Mouse (Mus musculus): ENCODE data around the gene Tom1l2. TPM values are rescaled to one million over a fixed set of nuclear protein-coding genes. Genes with fewer than 3 reads are reported as not detected.

The Tom1l2 gene
- polyA plus RNA-seq, 1 experiment from 2014 or later: 10.6 TPM

DNA sequence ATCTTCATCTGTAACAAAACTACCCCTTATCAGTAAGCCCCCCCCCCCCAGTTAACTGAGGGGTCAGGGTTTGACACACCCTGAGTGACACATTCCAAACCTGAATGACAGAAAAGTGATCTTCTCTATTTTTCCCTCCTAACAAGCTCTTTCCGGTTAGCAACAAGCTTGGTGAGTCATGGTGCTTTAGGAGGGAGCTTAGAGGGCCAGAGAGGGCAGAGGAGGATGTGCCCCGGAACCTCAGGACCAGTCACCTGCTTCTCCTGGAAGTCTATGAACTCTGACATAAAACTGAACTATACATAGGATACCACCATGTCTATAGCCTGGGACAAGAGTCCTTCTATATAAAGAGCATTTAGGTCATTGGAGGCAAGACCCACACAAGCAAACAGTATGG lies 44.6 kb downstream of the Tom1l2 start:
- Histone ChIP-seq H3K27me3 (ENCODE audit: control insufficient read depth, insufficient read depth, low read length) (no peaks in the 10 kb centered on the region), H3K4me2 (ENCODE audit: low read depth, severe bottlenecking) (no peak overlapping the region), H3K4me3 (ENCODE audit: low read depth, low read length) (no peak overlapping the region), H3K9me3 (ENCODE audit: control insufficient read depth, low read length) (no peaks in the 10 kb centered on the region), H3K4me1 (ENCODE audit: control insufficient read depth, insufficient read depth, low read length) (no peaks in the 10 kb centered on the region), H3K36me3 (ENCODE audit: control insufficient read depth, insufficient read depth, low read length) (no peaks in the 10 kb centered on the region), H3K27ac (replicated peaks; ENCODE audit: low read depth, low read length) (no peak overlapping the region), H3K9ac (ENCODE audit: low read length) (no peak overlapping the region)
- DNase-seq (ENCODE audit: low spot score): no peak
- 83% methylated on average over 2 of the region's 2 CpGs for WGBS
- no peak for ATAC-seq (ENCODE audit: insufficient number of reproducible peaks, low FRiP score, low TSS enrichment, low read depth)

DNA sequence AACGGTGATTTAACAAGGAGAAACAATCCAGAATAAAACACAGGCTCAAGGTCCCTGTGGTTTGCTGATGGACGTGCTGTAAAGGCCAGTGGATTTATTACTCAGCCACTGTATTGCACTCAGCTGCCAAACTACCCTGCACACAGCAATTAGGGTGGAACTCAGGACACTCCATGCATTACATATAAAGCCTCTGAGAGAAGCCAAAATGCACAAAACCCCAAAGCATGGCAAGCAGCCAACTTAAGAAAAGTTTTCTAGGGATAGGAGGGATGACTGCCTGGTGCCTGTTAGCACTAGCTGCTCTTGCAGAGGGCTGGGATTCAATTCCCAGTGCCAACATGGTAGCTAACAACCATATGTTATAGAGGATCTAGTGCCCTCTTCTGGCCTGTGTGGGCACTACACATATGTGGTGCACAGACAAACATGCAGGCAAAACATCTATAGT lies 45.3 kb downstream of the Tom1l2 start:
- Histone ChIP-seq H3K9me3 (ENCODE audit: control insufficient read depth, low read length) (no peaks in the 10 kb centered on the region), H3K4me1 (ENCODE audit: control insufficient read depth, insufficient read depth, low read length) (peaks cover 4% of the 10 kb centered on the region), H3K4me3 (ENCODE audit: low read depth, low read length) (no peak overlapping the region), H3K36me3 (ENCODE audit: control insufficient read depth, insufficient read depth, low read length) (no peaks in the 10 kb centered on the region), H3K4me2 (ENCODE audit: low read depth, severe bottlenecking) (no peak overlapping the region), H3K9ac (ENCODE audit: low read length) (no peak overlapping the region), H3K27me3 (ENCODE audit: control insufficient read depth, insufficient read depth, low read length) (no peaks in the 10 kb centered on the region), H3K27ac (replicated peaks; ENCODE audit: low read depth, low read length) (no peak overlapping the region)
- no peak for ATAC-seq (ENCODE audit: insufficient number of reproducible peaks, low FRiP score, low TSS enrichment, low read depth)
- DNase-seq (ENCODE audit: low spot score): no peak
- WGBS: 93% methylated on average over 2 of the region's 2 CpGs

DNA sequence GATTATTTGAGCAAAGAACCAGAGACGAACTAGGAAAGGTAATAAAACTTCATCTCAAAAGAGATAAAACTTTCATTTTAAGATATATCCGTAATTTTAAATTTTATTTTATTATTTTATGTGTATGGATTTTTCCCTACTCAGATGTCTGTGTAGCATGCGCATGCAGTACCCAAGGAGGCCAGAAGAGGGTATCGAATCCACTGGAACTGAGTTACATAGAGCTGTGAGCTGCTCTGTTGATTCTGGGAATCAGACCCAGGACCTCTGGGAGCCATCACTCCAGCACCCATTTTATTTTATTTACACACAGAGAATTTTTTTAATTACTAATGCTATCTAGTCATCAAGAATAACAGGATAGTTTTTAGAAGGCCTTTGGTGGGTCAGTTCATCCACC lies 45.9 kb downstream of the Tom1l2 start:
- ATAC-seq (ENCODE audit: insufficient number of reproducible peaks, low FRiP score, low TSS enrichment, low read depth) (no peak), DNase-seq (ENCODE audit: low spot score) (peak; percentile 68)
- Histone ChIP-seq H3K27me3 (ENCODE audit: control insufficient read depth, insufficient read depth, low read length) (no peaks in the 10 kb centered on the region), H3K4me2 (ENCODE audit: low read depth, severe bottlenecking) (no peak overlapping the region), H3K27ac (replicated peaks; ENCODE audit: low read depth, low read length) (no peak overlapping the region), H3K4me1 (ENCODE audit: control insufficient read depth, insufficient read depth, low read length) (peaks cover 9% of the 10 kb centered on the region), H3K36me3 (ENCODE audit: control insufficient read depth, insufficient read depth, low read length) (no peaks in the 10 kb centered on the region), H3K9me3 (ENCODE audit: control insufficient read depth, low read length) (no peaks in the 10 kb centered on the region), H3K9ac (ENCODE audit: low read length) (no peak overlapping the region), H3K4me3 (ENCODE audit: low read depth, low read length) (no peak overlapping the region)
- 60% methylated on average over 4 of the region's 4 CpGs for WGBS

DNA sequence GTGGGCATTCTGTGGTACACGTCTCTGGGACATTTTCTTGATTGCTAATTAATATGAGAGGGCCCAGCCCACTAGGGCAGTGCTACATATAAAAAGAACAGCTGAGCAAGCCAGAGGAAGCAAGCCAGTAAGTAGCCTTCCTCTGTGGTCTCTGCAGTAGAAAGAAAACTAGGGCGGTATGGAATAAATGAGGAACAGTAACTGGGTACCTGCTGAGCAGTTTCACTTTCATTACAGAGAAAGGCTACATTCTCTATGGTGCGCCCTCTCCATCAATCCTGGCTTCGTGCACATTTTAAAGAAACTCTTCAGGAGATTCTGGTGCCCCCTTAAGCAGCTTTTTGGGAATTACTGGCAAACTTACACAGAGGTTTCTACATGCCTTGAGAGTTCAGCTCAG lies 47.1 kb downstream of the Tom1l2 start:
- 64% methylated on average over 4 of the region's 4 CpGs for WGBS
- Histone ChIP-seq H3K4me2 (ENCODE audit: low read depth, severe bottlenecking) (no peak overlapping the region), H3K27ac (replicated peaks; ENCODE audit: low read depth, low read length) (no peak overlapping the region)

DNA sequence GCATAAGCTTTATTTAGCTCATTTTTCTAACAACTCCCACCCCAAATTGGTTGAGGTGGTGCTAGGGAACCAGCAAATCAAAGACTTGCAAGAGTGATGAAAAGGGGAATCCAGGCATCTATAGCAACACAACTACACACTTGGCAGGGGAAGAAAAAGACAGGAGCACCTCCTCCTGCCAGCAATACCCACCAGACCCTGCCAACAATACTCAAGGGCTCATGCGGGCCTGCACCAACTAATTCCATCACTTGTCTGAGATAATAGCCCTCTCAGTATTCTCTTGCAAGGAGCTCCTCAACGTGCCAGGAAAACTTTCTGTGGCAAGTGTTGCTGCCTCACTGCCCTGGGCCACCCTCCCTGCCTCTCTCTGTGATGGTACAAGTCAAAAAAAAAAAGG lies 49.2 kb downstream of the Tom1l2 start:
- Histone ChIP-seq H3K9me3 (ENCODE audit: control insufficient read depth, low read length) (no peaks in the 10 kb centered on the region), H3K4me1 (ENCODE audit: control insufficient read depth, insufficient read depth, low read length) (peaks cover 15% of the 10 kb centered on the region), H3K4me3 (ENCODE audit: low read depth, low read length) (no peak overlapping the region), H3K27me3 (ENCODE audit: control insufficient read depth, insufficient read depth, low read length) (no peaks in the 10 kb centered on the region), H3K36me3 (ENCODE audit: control insufficient read depth, insufficient read depth, low read length) (no peaks in the 10 kb centered on the region), H3K4me2 (ENCODE audit: low read depth, severe bottlenecking) (no peak overlapping the region), H3K27ac (replicated peaks; ENCODE audit: low read depth, low read length) (no peak overlapping the region), H3K9ac (ENCODE audit: low read length) (no peak overlapping the region)
- WGBS: 82% methylated on average over 2 of the region's 2 CpGs
- ATAC-seq (ENCODE audit: insufficient number of reproducible peaks, low FRiP score, low TSS enrichment, low read depth) (no peak), DNase-seq (ENCODE audit: low spot score) (no peak)

More for the DNA sequence above, 47.1 kb downstream of the Tom1l2 start:
- no peak overlapping the region for H3K9ac ChIP-seq (ENCODE audit: low read length)
- H3K36me3 ChIP-seq (ENCODE audit: control insufficient read depth, insufficient read depth, low read length): no peaks in the 10 kb centered on the region
- DNase-seq (ENCODE audit: low spot score) (no peak), ATAC-seq (ENCODE audit: insufficient number of reproducible peaks, low FRiP score, low TSS enrichment, low read depth) (no peak)
- H3K27me3 ChIP-seq (ENCODE audit: control insufficient read depth, insufficient read depth, low read length): no peaks in the 10 kb centered on the region
- H3K4me1 ChIP-seq (ENCODE audit: control insufficient read depth, insufficient read depth, low read length): peaks cover 15% of the 10 kb centered on the region
- no peaks in the 10 kb centered on the region for H3K9me3 ChIP-seq (ENCODE audit: control insufficient read depth, low read length)
- H3K4me3 ChIP-seq (ENCODE audit: low read depth, low read length): no peak overlapping the region

DNA sequence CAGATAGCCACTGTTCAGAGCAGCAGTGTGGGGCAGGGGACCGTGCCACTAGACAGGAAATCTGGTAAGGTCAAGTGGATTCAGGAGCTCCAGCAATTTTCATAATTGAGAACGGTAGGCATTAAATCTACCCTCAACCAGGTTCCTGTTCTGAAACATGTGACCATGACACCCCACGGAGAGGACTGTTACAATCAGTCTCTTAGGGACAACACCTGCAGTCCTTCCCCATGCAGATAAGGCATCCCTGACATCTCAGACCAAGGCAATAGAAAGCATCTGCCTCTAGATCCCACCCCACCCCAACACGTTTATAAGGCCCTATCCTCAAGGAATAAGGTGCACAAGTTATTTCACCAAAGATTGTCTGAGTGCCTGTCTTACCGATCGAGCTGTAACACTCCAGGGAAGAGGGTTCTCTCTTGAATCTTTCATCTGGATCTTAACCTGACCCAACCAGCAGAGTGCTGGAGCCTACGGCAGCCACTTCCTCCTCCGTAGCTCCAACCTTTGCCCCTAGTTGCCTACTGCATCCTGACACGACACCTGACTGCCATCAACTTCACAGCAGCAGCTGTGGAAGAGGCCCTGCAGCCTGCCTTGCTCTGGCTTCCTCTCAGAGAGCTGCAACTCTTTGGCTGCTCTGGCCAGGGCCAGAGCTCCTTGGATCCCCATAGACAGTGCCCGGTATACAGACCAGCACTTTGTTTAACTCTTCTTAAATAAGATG lies 50.2 kb downstream of the Tom1l2 start:
- no peak overlapping the region; the same call in 1 of the 2 replicates for H3K9ac ChIP-seq (ENCODE audit: low read length)
- no peak for ATAC-seq (ENCODE audit: insufficient number of reproducible peaks, low FRiP score, low TSS enrichment, low read depth)

DNA sequence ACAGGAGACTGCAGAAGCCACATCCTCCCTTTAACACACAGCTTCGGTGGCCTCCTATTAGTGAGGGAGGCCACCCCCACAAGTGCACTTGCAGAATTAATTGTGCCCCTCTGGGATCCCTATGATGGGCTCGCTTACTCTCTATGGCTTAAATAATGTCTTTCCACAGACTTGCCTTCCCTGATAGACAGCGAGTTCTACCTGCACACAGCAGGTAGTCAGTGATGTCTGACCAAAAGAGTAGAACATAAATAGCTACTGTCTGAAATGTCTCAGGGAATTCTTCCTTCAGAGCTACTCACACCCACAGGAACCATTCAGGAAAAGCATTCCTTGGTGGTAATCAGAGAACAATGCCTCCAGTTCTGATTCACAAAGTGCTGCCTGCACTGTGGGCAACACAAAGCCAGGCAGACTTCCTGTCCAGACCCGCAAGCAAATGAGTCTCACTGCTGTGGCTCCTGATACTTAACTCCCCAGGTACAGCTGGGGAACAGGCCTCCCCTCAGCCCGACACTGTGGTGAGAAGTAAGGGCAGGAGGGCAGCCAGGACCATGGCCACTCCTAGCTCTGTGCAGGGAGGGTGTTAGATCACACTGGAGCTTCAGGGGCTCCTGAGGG lies 51.0 kb downstream of the Tom1l2 start:
- Histone ChIP-seq H3K4me3 (ENCODE audit: low read depth, low read length) (no peak overlapping the region), H3K27ac (replicated peaks; ENCODE audit: low read depth, low read length) (peak overlapping the region; percentile 39; the same call in 1 of the 2 replicates), H3K36me3 (ENCODE audit: control insufficient read depth, insufficient read depth, low read length) (no peaks in the 10 kb centered on the region), H3K4me2 (ENCODE audit: low read depth, severe bottlenecking) (no peak overlapping the region), H3K9ac (ENCODE audit: low read length) (peak overlapping the region; percentile 45; the same call in 1 of the 2 replicates), H3K27me3 (ENCODE audit: control insufficient read depth, insufficient read depth, low read length) (no peaks in the 10 kb centered on the region), H3K4me1 (ENCODE audit: control insufficient read depth, insufficient read depth, low read length) (peaks cover 15% of the 10 kb centered on the region), H3K9me3 (ENCODE audit: control insufficient read depth, low read length) (no peaks in the 10 kb centered on the region)
- ATAC-seq (ENCODE audit: insufficient number of reproducible peaks, low FRiP score, low TSS enrichment, low read depth) (0 out of 2 replicates have a peak, but pooled peaks have one; percentile 39), DNase-seq (ENCODE audit: low spot score) (no peak)
- 56% methylated on average over 5 of the region's 5 CpGs for WGBS

More for the DNA sequence above, 50.2 kb downstream of the Tom1l2 start:
- Histone ChIP-seq H3K36me3 (ENCODE audit: control insufficient read depth, insufficient read depth, low read length) (no peaks in the 10 kb centered on the region), H3K4me3 (ENCODE audit: low read depth, low read length) (no peak overlapping the region), H3K9me3 (ENCODE audit: control insufficient read depth, low read length) (no peaks in the 10 kb centered on the region), H3K27me3 (ENCODE audit: control insufficient read depth, insufficient read depth, low read length) (no peaks in the 10 kb centered on the region), H3K4me1 (ENCODE audit: control insufficient read depth, insufficient read depth, low read length) (peaks cover 15% of the 10 kb centered on the region), H3K4me2 (ENCODE audit: low read depth, severe bottlenecking) (no peak overlapping the region), H3K27ac (replicated peaks; ENCODE audit: low read depth, low read length) (peak overlapping the region; percentile 39)
- DNase-seq (ENCODE audit: low spot score): no peak
- 67% methylated on average over 10 of the region's 10 CpGs for WGBS

DNA sequence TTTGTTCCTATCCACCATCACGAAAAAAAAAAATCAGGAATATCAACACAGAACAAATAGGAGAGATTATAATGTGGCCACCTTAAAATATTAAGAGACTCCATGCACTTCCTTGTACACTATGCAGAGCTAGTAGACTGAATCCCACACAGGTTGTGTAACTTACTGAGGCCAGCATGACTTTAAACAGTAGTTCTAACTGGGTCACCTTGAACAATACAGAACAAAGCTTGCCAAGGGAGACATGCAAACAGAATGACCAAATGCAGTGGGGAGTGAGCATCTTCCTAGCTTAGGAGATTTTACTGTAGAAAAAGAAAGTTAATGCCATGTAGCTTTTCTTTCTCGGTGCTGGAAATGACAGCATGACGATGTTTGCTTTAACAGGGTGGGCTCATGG lies 52.4 kb downstream of the Tom1l2 start:
- ATAC-seq (ENCODE audit: insufficient number of reproducible peaks, low FRiP score, low TSS enrichment, low read depth): no peak
- no peaks in the 10 kb centered on the region for H3K9me3 ChIP-seq (ENCODE audit: control insufficient read depth, low read length)
- no peaks in the 10 kb centered on the region for H3K36me3 ChIP-seq (ENCODE audit: control insufficient read depth, insufficient read depth, low read length)
- no peaks in the 10 kb centered on the region for H3K27me3 ChIP-seq (ENCODE audit: control insufficient read depth, insufficient read depth, low read length)
- 83% methylated on average over 3 of the region's 3 CpGs for WGBS
- H3K4me2 ChIP-seq (ENCODE audit: low read depth, severe bottlenecking): no peak overlapping the region
- H3K9ac ChIP-seq (ENCODE audit: low read length): no peak overlapping the region
- no peak overlapping the region for H3K27ac ChIP-seq (replicated peaks; ENCODE audit: low read depth, low read length)
- H3K4me1 ChIP-seq (ENCODE audit: control insufficient read depth, insufficient read depth, low read length): peaks cover 20% of the 10 kb centered on the region
- no peak overlapping the region for H3K4me3 ChIP-seq (ENCODE audit: low read depth, low read length)
- no peak for DNase-seq (ENCODE audit: low spot score)

Measured in limb, embryonic 11.5 days (tissue).